Mouse (Mus musculus): ENCODE results near the gene Mdm2. TPM values are rescaled to one million over a fixed set of nuclear protein-coding genes. Genes with fewer than 3 reads are reported as not detected.

Mdm2 gene
- polyA plus RNA-seq, 1 experiment from 2014 or later = 63.5 TPM

GRCm38 (mm10) chr10:117696827-117697560 lies 13.6 kb downstream of the Mdm2 start:
- peaks cover 93% of the 10 kb centered on the region for H3K36me3 ChIP-seq

GRCm38 (mm10) chr10:117696021-117696826 lies 14.3 kb downstream of the Mdm2 start:
- Histone ChIP-seq H3K9ac (replicated peaks) (no peak overlapping the region), H3K4me2 (replicated peaks) (no peak overlapping the region), H3K27me3 (no peaks in the 10 kb centered on the region), H3K4me3 (no peak overlapping the region), H3K36me3 (peaks cover 93% of the 10 kb centered on the region), H3K4me1 (no peaks in the 10 kb centered on the region), H3K27ac (replicated peaks) (no peak overlapping the region), H3K9me3 (no peaks in the 10 kb centered on the region)
- 91% methylated on average over 8 of the region's 8 CpGs for WGBS
- ATAC-seq (replicated peaks) = no peak

More at GRCm38 (mm10) chr10:117696827-117697560, 13.6 kb downstream of the Mdm2 start:
- no peak overlapping the region for H3K27ac ChIP-seq (replicated peaks)
- H3K27me3 ChIP-seq = no peaks in the 10 kb centered on the region
- no peak overlapping the region for H3K4me2 ChIP-seq (replicated peaks)
- WGBS = 92% methylated on average over 6 of the region's 6 CpGs
- H3K9ac ChIP-seq (replicated peaks) = no peak overlapping the region
- H3K4me1 ChIP-seq = no peaks in the 10 kb centered on the region
- no peaks in the 10 kb centered on the region for H3K9me3 ChIP-seq
- no peak overlapping the region for H3K4me3 ChIP-seq
- ATAC-seq (replicated peaks) = no peak

- WGBS = 97% methylated on average over 4 of the region's 4 CpGs
- H3K27me3 ChIP-seq = no peaks in the 10 kb centered on the region
Observed at GRCm38 (mm10) chr10:117695605-117696004, 15.0 kb downstream of the Mdm2 start.

DNA sequence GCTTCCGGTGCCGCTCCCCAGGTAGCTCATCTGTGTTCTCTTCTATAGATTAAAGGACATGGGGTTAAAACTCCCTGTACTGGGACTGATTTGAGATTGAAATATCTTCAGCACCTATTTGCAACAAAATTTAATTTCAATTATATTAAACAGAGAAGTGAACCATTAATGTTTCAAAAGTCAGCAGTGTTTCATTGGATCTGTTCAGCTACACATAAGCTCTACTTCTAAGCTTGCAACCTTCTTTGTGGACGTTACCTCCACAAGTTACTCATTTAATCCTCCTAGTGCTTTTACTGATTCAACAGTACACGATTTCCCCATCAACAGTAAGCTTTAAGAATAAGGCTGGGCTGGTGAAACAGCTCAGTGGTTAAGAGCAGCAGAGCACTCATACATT lies 15.5 kb downstream of the Mdm2 start:
- Histone ChIP-seq H3K9me3 (no peaks in the 10 kb centered on the region), H3K4me3 (no peak overlapping the region), H3K4me2 (replicated peaks) (no peak overlapping the region), H3K9ac (replicated peaks) (no peak overlapping the region), H3K36me3 (peaks cover 93% of the 10 kb centered on the region), H3K4me1 (no peaks in the 10 kb centered on the region), H3K27ac (replicated peaks) (no peak overlapping the region), H3K27me3 (no peaks in the 10 kb centered on the region)
- no peak for ATAC-seq (replicated peaks)
- 95% methylated on average over 4 of the region's 4 CpGs for WGBS

More at GRCm38 (mm10) chr10:117695605-117696004, 15.0 kb downstream of the Mdm2 start:
- no peak overlapping the region for H3K4me3 ChIP-seq
- H3K9me3 ChIP-seq = no peaks in the 10 kb centered on the region
- no peaks in the 10 kb centered on the region for H3K4me1 ChIP-seq
- no peak overlapping the region for H3K9ac ChIP-seq (replicated peaks)
- H3K27ac ChIP-seq (replicated peaks) = no peak overlapping the region
- no peak overlapping the region for H3K4me2 ChIP-seq (replicated peaks)
- no peak for ATAC-seq (replicated peaks)
- peaks cover 93% of the 10 kb centered on the region for H3K36me3 ChIP-seq

GRCm38 (mm10) chr10:117694255-117694953 lies 16.2 kb downstream of the Mdm2 start:
- Histone ChIP-seq H3K4me1 (no peaks in the 10 kb centered on the region), H3K4me3 (no peak overlapping the region), H3K36me3 (peaks cover 91% of the 10 kb centered on the region), H3K9me3 (no peaks in the 10 kb centered on the region), H3K9ac (replicated peaks) (no peak overlapping the region), H3K27me3 (no peaks in the 10 kb centered on the region), H3K4me2 (replicated peaks) (no peak overlapping the region), H3K27ac (replicated peaks) (no peak overlapping the region)
- ATAC-seq (replicated peaks) = no peak
- WGBS = 94% methylated on average over 6 of the region's 6 CpGs

- Histone ChIP-seq H3K9ac (replicated peaks) (no peak overlapping the region), H3K4me2 (replicated peaks) (no peak overlapping the region), H3K27ac (replicated peaks) (no peak overlapping the region), H3K4me1 (no peaks in the 10 kb centered on the region), H3K27me3 (no peaks in the 10 kb centered on the region), H3K4me3 (no peak overlapping the region), H3K36me3 (peaks cover 90% of the 10 kb centered on the region), H3K9me3 (no peaks in the 10 kb centered on the region)
- ATAC-seq (replicated peaks) = no peak
- 96% methylated on average over 5 of the region's 5 CpGs for WGBS
Observed at GRCm38 (mm10) chr10:117692953-117693352, 17.6 kb downstream of the Mdm2 start.

- no peak overlapping the region for H3K27ac ChIP-seq (replicated peaks)
- no peak overlapping the region for H3K9ac ChIP-seq (replicated peaks)
- H3K4me1 ChIP-seq = no peaks in the 10 kb centered on the region
- H3K27me3 ChIP-seq = no peaks in the 10 kb centered on the region
- H3K36me3 ChIP-seq = peaks cover 82% of the 10 kb centered on the region
- H3K4me2 ChIP-seq (replicated peaks) = no peak overlapping the region
- no peaks in the 10 kb centered on the region for H3K9me3 ChIP-seq
- no peak overlapping the region for H3K4me3 ChIP-seq
- no peak for ATAC-seq (replicated peaks)
Observed at GRCm38 (mm10) chr10:117692173-117692572, 18.4 kb downstream of the Mdm2 start.

- peaks cover 75% of the 10 kb centered on the region for H3K36me3 ChIP-seq
Observed at GRCm38 (mm10) chr10:117691389-117691968, 19.1 kb downstream of the Mdm2 start.

DNA sequence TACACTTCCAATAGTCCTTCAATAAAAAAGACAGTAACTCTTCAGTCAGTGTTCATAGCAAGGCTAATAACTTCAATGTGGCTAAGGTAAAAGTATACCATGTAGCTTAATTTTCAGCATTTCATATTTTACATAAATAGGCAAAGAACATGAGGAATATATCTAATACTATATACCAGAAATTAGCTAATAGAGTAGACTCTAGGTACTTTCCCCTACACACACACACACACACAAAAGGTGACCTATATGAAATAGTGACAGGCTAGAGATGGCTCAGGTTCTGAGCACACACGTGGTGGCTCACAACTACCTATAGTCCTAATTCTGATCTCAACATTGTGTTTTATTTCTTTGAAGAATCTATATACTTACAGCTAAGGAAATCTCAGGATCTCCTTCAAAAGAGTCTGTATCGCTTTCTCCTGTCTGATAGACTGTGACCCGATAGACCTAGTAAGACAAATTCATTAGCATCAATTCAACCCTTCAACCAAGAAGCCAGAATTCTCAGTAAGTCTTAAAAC lies 19.7 kb downstream of the Mdm2 start:
- H3K27ac ChIP-seq (replicated peaks) = no peak overlapping the region
- no peak overlapping the region for H3K9ac ChIP-seq (replicated peaks)
- ATAC-seq (replicated peaks) = no peak
- peaks cover 69% of the 10 kb centered on the region for H3K36me3 ChIP-seq
- no peak overlapping the region for H3K4me3 ChIP-seq
- H3K4me1 ChIP-seq = no peaks in the 10 kb centered on the region
- no peak overlapping the region for H3K4me2 ChIP-seq (replicated peaks)
- WGBS = 97% methylated on average over 3 of the region's 3 CpGs
- H3K9me3 ChIP-seq = no peaks in the 10 kb centered on the region
- no peaks in the 10 kb centered on the region for H3K27me3 ChIP-seq

More at GRCm38 (mm10) chr10:117691389-117691968, 19.1 kb downstream of the Mdm2 start:
- Histone ChIP-seq H3K9ac (replicated peaks) (no peak overlapping the region), H3K4me2 (replicated peaks) (no peak overlapping the region), H3K27ac (replicated peaks) (no peak overlapping the region), H3K4me3 (no peak overlapping the region), H3K4me1 (no peaks in the 10 kb centered on the region), H3K9me3 (no peaks in the 10 kb centered on the region), H3K27me3 (no peaks in the 10 kb centered on the region)
- 98% methylated on average over 10 of the region's 10 CpGs for WGBS
- ATAC-seq (replicated peaks) = no peak

GRCm38 (mm10) chr10:117690101-117690352 lies 20.5 kb downstream of the Mdm2 start:
- Histone ChIP-seq H3K9ac (replicated peaks) (no peak overlapping the region), H3K9me3 (no peaks in the 10 kb centered on the region), H3K4me2 (replicated peaks) (no peak overlapping the region), H3K27me3 (no peaks in the 10 kb centered on the region), H3K4me1 (no peaks in the 10 kb centered on the region), H3K36me3 (peaks cover 61% of the 10 kb centered on the region), H3K27ac (replicated peaks) (no peak overlapping the region), H3K4me3 (no peak overlapping the region)
- no peak for ATAC-seq (replicated peaks)
- WGBS = 81% methylated on average over 2 of the region's 2 CpGs

DNA sequence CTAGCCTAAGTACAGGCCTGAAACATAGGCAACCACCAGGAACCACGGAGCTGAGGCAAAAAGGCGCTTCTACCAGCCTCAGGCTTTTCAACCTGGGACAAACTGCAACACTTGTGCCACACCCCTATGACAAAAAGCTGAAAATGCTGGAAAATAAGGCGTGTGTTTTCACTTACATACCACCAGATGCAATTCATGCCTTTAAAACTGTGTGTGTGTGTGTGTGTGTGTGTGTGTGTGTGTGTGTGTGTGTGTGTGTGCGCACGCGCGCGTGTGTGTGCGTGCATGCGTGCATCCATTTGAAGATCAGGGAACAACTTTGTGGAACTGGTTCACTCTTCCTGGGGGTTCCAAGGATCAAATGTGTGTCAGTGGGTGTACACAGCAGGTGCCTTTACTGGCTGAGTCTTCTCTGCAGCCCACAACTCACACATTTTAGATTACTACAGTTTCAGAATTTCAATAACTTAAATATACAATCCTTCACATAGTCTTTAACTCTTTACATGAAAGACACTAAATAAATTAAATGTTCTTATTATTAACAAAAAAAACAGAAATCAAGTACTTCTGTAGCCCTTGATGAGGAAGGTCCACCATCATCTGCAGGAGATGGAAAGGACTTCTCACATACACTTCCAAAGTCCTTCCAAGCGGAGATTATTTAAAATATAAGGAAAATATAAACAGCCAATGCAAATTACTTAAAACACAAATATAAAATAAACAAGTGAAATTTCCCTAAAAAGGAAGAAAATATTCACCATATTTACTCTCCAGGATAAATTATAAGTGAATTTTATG lies 21.1 kb downstream of the Mdm2 start:
- Histone ChIP-seq H3K36me3 (peaks cover 56% of the 10 kb centered on the region), H3K4me3 (no peak overlapping the region), H3K27me3 (no peaks in the 10 kb centered on the region), H3K9ac (replicated peaks) (no peak overlapping the region), H3K9me3 (no peaks in the 10 kb centered on the region), H3K27ac (replicated peaks) (no peak overlapping the region), H3K4me1 (no peaks in the 10 kb centered on the region), H3K4me2 (replicated peaks) (no peak overlapping the region)
- 96% methylated on average over 11 of the region's 11 CpGs for WGBS
- no peak for ATAC-seq (replicated peaks)

All from forebrain, embryonic 15.5 days (tissue).